Mouse (Mus musculus) hindbrain, embryonic 13.5 days (tissue): ENCODE measurements around the gene Gm34302. TPM values are rescaled to one million over a fixed set of nuclear protein-coding genes. Genes with fewer than 3 reads are reported as not detected.
"Not testable (repeated sequence)": the region's sequence is repeated elsewhere in the genome, so short reads cannot be mapped to it uniquely, and the experiment has no call there.

Experiments
- ATAC-seq: fragments of 200-750 bp; cut with Nextera tagmentation; 2 replicates; pipeline ENCODE4 v1.8.0; 2017; ENCODE audit warnings: moderate TSS enrichment; ENCODE audit not compliant: low FRiP score
- H3K27ac ChIP-seq: fragments of 300-500 bp; sonication (generic); 2 replicates; pipeline ENCODE4 v1.5.1; 2015; ENCODE audit warnings: inconsistent platforms, mild to moderate bottlenecking, moderate library complexity
- H3K27me3 ChIP-seq: fragments of 300-500 bp; sonication (generic); 2 replicates; pipeline ENCODE4 v1.6.1; 2015; ENCODE audit warnings: mild to moderate bottlenecking, inconsistent platforms
- H3K36me3 ChIP-seq: fragments of 300-500 bp; sonication (generic); 2 replicates; pipeline ENCODE4 v1.6.1; 2015; ENCODE audit warnings: mild to moderate bottlenecking, inconsistent platforms
- H3K4me1 ChIP-seq: fragments of 300-500 bp; sonication (generic); replicated peaks from 2 replicates; pipeline ENCODE4 v1.6.1; 2015; ENCODE audit warnings: inconsistent platforms
- H3K4me2 ChIP-seq: fragments of 300-500 bp; sonication (generic); 2 replicates; pipeline ENCODE4 v1.6.1; 2015; ENCODE audit warnings: inconsistent platforms, mild to moderate bottlenecking, moderate library complexity
- H3K4me3 ChIP-seq: fragments of 300-500 bp; sonication (generic); 2 replicates; pipeline ENCODE4 v1.5.1; 2015; ENCODE audit warnings: mild to moderate bottlenecking, inconsistent platforms
- H3K9ac ChIP-seq: fragments of 300-500 bp; sonication (generic); 2 replicates; pipeline ENCODE4 v1.6.1; 2015; ENCODE audit warnings: mild to moderate bottlenecking, inconsistent platforms
- H3K9me3 ChIP-seq: fragments of 300-500 bp; sonication (generic); 2 replicates; pipeline ENCODE4 v1.6.1; 2016; ENCODE audit warnings: inconsistent platforms
- WGBS: fragments of 180-500 bp; shearing (Covaris S2); methylation state at CpG from one replicate; pipeline ENCODE4 v1.1.7; 2015; 5-methylcytosine and 5-hydroxymethylcytosine counted together
- polyA plus RNA-seq: library from polyadenylated mRNA; unstranded; fragments of >200 nt; fragmentation: Nextera tagmentation; extraction: Ambion mirVana; gene quantifications from 2 replicates; pipeline ENCODE4 v1.2.1, GENCODE M21; 2015

Gm34302 gene
- not detected in 2 replicates for polyA plus RNA-seq

DNA sequence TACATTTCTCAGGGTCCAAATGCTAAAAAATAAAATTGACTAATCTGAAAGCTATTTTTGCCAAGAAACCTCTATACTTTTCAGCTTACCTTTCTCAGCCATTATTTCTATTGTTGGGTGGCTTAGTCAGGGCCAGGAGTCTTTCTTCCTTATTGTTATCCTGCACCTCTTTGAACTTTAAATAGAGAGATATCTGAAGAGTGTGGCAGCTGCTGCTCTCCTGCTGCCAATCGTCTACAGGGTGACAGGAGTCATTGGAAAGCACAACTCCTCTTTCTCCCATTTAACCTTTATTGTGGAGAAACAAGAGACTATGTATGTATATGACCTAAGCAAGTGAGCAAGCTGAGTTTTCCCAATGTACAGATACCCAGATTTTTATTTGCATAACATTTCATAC is at the start of gene Gm34302:
TSS of gene Gm34302 (minus strand) at position 154 of the 400 bp plus-strand sequence.
- H3K36me3 ChIP-seq = no peaks in the 10 kb centered on the region
- no peak within 1 kb of the TSS for H3K9ac ChIP-seq
- no peaks in the 10 kb centered on the region for H3K4me1 ChIP-seq
- no peak within 1 kb of the TSS for H3K4me2 ChIP-seq
- ATAC-seq = no peak
- WGBS = 46% methylated on average over 1 of the region's 1 CpGs
- H3K9me3 ChIP-seq = no peaks in the 10 kb centered on the region
- H3K27ac ChIP-seq = no peak within 1 kb of the TSS
- no peaks in the 10 kb centered on the region for H3K27me3 ChIP-seq
- H3K4me3 ChIP-seq = no peak within 1 kb of the TSS

DNA sequence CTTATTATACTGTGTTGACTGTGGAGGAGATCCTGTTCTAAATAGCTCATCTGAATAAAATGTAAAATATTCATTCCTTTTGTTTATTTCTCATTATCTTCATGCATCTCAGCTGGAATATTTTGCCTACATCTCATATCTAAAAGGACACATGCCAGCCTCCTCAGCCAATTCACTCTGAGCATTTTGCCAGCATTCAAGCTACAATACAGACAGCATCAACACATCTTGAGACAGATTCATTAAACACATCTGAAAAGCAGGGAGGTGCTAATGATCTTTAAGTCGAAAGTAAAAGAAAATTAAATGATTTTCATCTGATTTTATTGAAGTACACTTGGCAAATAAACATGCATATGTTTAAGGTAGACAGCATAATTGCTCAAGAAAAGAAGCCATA is 48.2 kb upstream of the Gm34302 start:
- 59% methylated on average over 1 of the region's 1 CpGs for WGBS
- Histone ChIP-seq H3K4me3 (no peak overlapping the region), H3K4me2 (no peak overlapping the region), H3K9ac (no peak overlapping the region), H3K27ac (no peak overlapping the region), H3K36me3 (no peaks in the 10 kb centered on the region), H3K9me3 (no peaks in the 10 kb centered on the region), H3K27me3 (no peaks in the 10 kb centered on the region), H3K4me1 (no peaks in the 10 kb centered on the region)
- no peak for ATAC-seq

DNA sequence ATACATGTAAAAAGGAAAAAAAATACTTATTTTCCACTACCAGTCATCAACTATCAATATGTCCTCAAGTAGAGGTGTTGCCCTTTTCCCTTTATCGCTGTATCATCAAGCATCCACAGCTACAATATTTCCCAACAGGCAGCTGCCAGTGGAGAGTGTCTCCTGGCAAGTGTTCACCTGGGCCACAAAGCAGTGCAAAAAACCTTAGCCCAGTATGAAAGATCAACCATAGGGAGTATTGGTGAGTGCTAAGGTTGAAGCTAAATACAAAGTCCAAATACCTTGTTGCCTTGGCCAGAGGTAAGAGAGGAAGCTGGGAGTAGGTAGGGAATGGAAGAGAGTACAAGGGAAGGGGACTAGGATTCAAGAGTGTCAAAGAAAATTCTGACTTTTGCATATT is 34.0 kb upstream of the Gm34302 start:
- H3K9me3 ChIP-seq = no peaks in the 10 kb centered on the region
- no peak overlapping the region for H3K4me2 ChIP-seq
- no peaks in the 10 kb centered on the region for H3K36me3 ChIP-seq
- no peak for ATAC-seq
- H3K9ac ChIP-seq = no peak overlapping the region
- 97% methylated on average over 1 of the region's 1 CpGs for WGBS
- H3K4me1 ChIP-seq = no peaks in the 10 kb centered on the region
- no peak overlapping the region for H3K4me3 ChIP-seq
- H3K27me3 ChIP-seq = no peaks in the 10 kb centered on the region
- H3K27ac ChIP-seq = no peak overlapping the region

DNA sequence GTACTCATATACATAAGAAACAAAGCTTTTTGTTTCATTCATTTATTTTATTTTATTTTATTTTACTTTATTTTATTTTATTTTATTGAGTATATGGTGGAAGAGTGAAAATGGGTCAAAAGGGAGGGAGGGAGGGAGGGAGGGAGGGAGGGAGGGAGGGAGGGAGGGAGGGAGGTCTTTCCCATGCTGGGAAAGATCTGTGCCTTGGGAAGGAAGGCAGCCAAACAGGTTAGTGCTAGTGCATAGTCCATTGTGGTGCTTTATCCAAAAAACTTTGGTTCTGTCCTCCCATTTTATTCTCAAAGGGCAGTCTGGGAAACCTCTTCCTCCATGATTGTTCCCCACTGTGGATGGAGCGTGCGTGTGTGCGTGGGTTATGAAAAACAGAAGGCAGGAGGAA is 32.6 kb upstream of the Gm34302 start:
- WGBS = 94% methylated on average over 3 of the region's 3 CpGs

DNA sequence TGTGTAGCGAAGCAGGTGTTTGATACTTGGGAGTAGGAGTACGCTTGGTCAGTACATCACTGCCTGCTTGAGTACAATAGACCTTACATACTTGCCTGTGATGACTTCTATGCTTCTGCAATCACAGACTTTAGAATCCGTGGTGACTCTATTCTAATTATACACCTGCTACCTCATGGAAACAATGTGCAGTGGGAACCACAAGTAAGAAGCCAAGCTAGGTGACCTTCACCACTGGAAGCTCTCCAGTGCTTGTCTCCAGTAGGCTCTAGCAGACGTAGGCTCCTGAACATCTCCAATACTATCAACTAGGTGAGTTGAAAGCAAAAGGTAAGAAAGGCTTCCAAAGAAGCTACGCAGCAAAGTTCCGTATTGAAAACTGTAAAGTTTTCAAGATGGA is 27.6 kb upstream of the Gm34302 start:
- no peak overlapping the region for H3K4me3 ChIP-seq
- no peaks in the 10 kb centered on the region for H3K4me1 ChIP-seq
- ATAC-seq = no peak
- H3K27me3 ChIP-seq = no peaks in the 10 kb centered on the region
- no peaks in the 10 kb centered on the region for H3K36me3 ChIP-seq
- H3K9me3 ChIP-seq = no peaks in the 10 kb centered on the region
- WGBS = 94% methylated on average over 6 of the region's 6 CpGs
- H3K27ac ChIP-seq = no peak overlapping the region
- H3K9ac ChIP-seq = no peak overlapping the region
- no peak overlapping the region for H3K4me2 ChIP-seq

More for the DNA sequence above, 32.6 kb upstream of the Gm34302 start:
- H3K9ac ChIP-seq, H3K4me1 ChIP-seq, H3K9me3 ChIP-seq, H3K4me3 ChIP-seq, ATAC-seq, H3K27me3 ChIP-seq, H3K4me2 ChIP-seq, H3K27ac ChIP-seq, H3K36me3 ChIP-seq: not testable (repeated sequence)

DNA sequence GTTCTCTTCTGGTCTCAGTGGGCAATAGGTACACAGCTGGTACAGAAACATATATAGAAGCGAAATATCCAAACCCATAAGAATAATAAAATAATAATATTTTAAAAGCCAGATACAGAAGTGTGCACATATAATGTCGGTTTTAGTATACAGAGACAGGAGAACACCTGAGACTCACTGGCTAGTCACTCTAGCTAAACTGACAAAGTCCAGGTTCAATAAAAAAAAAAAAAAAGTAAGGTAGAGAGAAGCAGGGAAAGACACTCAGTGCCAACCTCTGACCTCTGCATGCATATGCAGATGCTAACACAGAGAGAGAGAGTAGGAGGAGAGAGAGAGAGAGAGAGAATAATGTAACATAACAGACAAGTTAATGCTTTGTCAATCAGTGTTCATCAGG is 25.8 kb upstream of the Gm34302 start:
- Histone ChIP-seq H3K9ac (no peak overlapping the region), H3K27me3 (no peaks in the 10 kb centered on the region), H3K27ac (no peak overlapping the region), H3K4me1 (no peaks in the 10 kb centered on the region), H3K36me3 (no peaks in the 10 kb centered on the region), H3K4me2 (no peak overlapping the region), H3K9me3 (no peaks in the 10 kb centered on the region), H3K4me3 (no peak overlapping the region)
- no peak for ATAC-seq
- 91% methylated on average over 2 of the region's 2 CpGs for WGBS

DNA sequence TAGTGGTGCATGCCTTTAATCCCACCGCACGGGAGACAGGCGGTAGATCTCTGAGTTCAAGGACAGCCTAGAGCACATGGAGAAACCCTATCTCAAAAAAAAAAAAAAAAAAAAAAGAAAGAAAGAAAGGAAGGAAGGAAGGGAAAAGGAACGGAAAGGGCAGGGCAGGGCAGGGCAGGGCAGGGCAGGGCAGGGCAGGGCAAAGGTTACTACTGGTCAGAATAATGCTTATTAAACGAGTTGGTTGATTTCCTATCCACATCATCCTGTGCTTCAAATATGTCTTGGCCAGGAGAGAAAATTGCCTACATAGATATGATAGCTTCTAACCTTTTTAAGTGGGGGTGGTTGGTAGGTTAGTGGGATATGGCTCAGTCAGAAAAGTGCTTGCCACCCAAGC is 25.2 kb upstream of the Gm34302 start:
- no peak for ATAC-seq
- Histone ChIP-seq H3K4me2 (no peak overlapping the region), H3K27ac (no peak overlapping the region), H3K9ac (no peak overlapping the region), H3K9me3 (no peaks in the 10 kb centered on the region), H3K36me3 (no peaks in the 10 kb centered on the region), H3K27me3 (no peaks in the 10 kb centered on the region), H3K4me3 (no peak overlapping the region), H3K4me1 (no peaks in the 10 kb centered on the region)
- 84% methylated on average over 5 of the region's 5 CpGs for WGBS

DNA sequence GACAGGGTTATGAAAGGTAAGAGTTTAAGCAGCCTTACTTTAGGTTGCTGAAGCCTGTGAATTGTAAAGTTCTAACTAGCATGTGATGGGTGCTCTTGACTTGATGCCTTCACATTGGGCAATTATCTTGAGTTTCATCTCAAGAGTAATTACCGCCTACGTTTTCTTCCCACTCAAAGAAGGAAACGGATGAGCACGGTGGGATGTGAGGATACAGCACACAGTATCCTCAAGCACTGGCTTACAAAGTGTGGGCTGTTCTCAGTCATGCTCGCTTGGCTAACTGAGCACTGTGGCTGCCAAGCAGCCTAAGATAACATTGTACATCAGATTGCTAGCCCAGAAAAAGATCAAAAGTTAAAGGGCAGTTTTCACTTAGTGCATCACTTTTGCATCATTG is 20.8 kb upstream of the Gm34302 start:
- Histone ChIP-seq H3K27ac (no peak overlapping the region), H3K9me3 (no peaks in the 10 kb centered on the region), H3K4me2 (no peak overlapping the region), H3K36me3 (no peaks in the 10 kb centered on the region), H3K4me3 (no peak overlapping the region), H3K9ac (no peak overlapping the region), H3K4me1 (no peaks in the 10 kb centered on the region), H3K27me3 (no peaks in the 10 kb centered on the region)
- ATAC-seq = no peak
- 88% methylated on average over 5 of the region's 5 CpGs for WGBS

DNA sequence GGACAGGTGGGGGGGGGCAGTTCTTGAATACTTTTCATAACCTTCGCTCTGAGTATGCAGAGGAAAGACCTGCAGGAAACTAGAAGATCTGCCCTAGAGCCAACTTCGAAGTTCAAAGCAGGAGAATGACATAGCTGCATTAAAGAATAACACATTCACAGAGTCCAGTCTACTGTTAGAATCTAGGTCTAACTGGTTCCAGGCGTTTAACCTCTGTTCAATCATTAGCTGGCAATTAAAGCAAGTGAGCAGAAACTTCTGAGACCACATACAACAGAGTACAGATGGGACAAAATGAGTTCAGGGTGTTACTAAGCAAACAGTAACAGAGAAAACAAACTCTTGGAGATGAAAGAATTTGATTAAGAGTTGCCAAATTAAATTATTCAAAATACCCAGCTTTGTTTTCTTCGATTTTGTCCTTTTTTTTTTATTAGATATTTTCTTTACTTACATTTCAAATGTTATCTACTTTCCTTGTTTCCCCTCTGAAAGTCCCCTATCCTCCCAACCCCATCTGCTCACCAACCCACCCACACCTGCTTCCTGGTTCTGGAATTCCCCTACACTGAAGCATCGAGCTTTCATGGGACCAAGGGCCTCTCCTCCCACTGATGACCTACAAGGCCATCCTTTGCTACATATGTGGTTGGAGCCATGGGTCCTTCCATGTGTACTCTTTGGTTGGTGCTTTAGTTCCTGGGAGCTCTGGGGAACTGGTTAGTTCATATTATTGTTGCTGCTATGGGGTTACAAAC is 11.1 kb upstream of the Gm34302 start:
- Histone ChIP-seq H3K9me3 (no peaks in the 10 kb centered on the region), H3K4me1 (no peaks in the 10 kb centered on the region), H3K4me3 (no peak overlapping the region), H3K9ac (no peak overlapping the region), H3K27ac (no peak overlapping the region), H3K27me3 (no peaks in the 10 kb centered on the region), H3K36me3 (no peaks in the 10 kb centered on the region), H3K4me2 (no peak overlapping the region)
- ATAC-seq = no peak
- 84% methylated on average over 5 of the region's 5 CpGs for WGBS

DNA sequence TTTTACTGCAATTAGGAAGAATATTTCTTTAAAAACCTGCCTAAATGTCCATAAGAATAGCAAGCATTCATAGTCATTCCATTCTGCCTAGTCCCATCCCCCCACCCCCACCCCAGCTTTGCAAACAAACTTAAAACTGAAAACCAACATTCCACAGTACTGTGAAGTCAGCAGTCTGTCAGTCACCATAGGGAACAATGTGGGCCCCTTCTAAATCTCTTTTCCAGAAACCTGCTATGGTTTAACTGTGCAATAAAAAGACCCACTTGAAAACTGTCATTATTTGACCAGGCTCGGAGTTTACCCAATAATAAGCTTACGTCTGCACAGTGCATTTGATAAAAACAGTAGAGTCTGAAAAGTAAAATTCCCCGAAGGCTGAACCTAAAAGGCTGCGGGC is 9.9 kb upstream of the Gm34302 start:
- no peak for ATAC-seq
- WGBS = 69% methylated on average over 4 of the region's 4 CpGs
- H3K27ac ChIP-seq = no peak overlapping the region
- no peak overlapping the region for H3K9ac ChIP-seq
- H3K27me3 ChIP-seq = no peaks in the 10 kb centered on the region
- H3K4me2 ChIP-seq = no peak overlapping the region
- no peaks in the 10 kb centered on the region for H3K36me3 ChIP-seq
- H3K4me3 ChIP-seq = no peak overlapping the region
- no peaks in the 10 kb centered on the region for H3K4me1 ChIP-seq
- no peaks in the 10 kb centered on the region for H3K9me3 ChIP-seq

DNA sequence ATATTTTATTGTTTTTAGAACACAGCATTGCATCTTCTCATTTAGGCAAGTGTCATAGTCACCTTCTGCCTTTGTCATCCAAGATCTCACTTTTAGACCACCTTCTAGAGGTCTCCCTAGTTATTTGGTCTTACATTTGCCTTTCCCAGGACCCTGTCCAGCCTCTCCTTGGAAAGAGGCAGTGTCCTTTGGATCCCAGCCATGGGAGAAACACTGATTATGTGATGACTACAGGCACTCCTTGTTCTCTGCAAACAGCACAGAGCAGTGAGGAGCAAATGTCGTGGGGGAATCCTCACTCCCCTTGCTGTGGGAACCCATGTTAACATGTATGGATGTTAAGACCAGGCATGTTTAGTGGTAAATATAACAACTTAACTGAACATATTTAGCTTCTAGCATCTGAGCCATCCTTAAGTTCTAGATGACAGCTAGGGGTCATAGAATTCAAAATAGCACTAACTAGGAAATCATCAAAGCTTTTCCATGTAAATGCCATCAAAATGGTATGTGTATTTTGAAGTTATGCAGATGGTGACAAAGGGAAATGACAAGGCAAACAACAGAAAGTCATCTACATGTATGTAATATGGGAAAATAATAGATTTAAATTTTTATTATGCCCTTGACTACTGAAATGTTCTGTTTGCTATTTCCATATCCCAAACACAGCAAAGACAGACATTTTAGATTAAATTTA is 43.1 kb downstream of the Gm34302 start:
- no peak overlapping the region for H3K9ac ChIP-seq
- no peak for ATAC-seq
- 79% methylated on average over 1 of the region's 1 CpGs for WGBS
- H3K36me3 ChIP-seq = no peaks in the 10 kb centered on the region
- no peaks in the 10 kb centered on the region for H3K9me3 ChIP-seq
- no peaks in the 10 kb centered on the region for H3K27me3 ChIP-seq
- H3K4me1 ChIP-seq = no peaks in the 10 kb centered on the region
- H3K4me2 ChIP-seq = no peak overlapping the region
- no peak overlapping the region for H3K4me3 ChIP-seq
- H3K27ac ChIP-seq = no peak overlapping the region

DNA sequence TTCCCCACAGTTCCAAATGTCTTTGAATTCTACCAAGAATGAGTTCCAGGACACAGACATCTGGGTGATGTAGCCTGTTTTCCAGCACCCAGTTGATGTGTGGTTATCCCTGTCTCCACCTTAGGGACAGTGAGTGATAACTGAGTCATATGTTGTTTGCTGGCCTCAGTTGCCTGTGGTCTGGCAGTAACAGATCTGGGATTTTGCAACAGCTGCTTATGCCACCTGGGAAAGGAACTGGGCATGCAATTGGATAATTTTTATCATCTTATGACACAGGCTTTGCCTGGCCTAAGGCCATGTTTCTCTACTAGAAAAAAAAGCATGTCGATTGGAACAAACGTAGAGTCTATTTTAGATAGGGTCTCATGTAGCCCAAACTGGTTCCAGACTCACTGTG is 43.9 kb downstream of the Gm34302 start:
- ATAC-seq = no peak
- Histone ChIP-seq H3K4me3 (no peak overlapping the region), H3K27ac (no peak overlapping the region), H3K4me2 (no peak overlapping the region), H3K4me1 (no peaks in the 10 kb centered on the region), H3K36me3 (no peaks in the 10 kb centered on the region), H3K9me3 (no peaks in the 10 kb centered on the region), H3K9ac (no peak overlapping the region), H3K27me3 (no peaks in the 10 kb centered on the region)
- 93% methylated on average over 2 of the region's 2 CpGs for WGBS

DNA sequence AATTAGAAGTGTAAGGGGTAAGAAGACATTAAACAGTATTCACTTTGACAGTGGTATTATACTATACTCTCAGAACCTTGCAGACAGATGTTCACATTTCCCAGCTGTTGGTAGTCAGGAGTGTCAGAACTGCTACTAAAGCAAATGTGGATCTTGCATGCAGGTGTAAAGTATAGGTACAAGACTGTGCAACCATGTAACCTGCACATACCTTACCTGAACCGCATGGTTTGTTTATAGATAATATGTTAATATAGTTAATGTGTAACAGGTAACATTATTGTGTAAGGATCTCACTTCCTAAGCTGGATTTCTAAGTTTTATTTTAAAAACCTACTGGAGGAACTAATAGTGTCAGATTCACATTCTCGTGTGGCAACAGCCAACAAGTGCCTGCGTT is 44.8 kb downstream of the Gm34302 start:
- Histone ChIP-seq H3K4me2 (no peak overlapping the region), H3K4me1 (no peaks in the 10 kb centered on the region), H3K27ac (no peak overlapping the region), H3K9ac (no peak overlapping the region), H3K27me3 (no peaks in the 10 kb centered on the region), H3K36me3 (no peaks in the 10 kb centered on the region), H3K4me3 (no peak overlapping the region), H3K9me3 (no peaks in the 10 kb centered on the region)
- 91% methylated on average over 3 of the region's 3 CpGs for WGBS
- no peak for ATAC-seq
